Mouse (Mus musculus): ENCODE measurements at regions not wholly inside any gene's neighbourhood (a gene's known extent, or its start where the extent isn't known, plus 50 kb on each side); places are given as distances from the start of the nearest gene placed in this dataset.

DNA sequence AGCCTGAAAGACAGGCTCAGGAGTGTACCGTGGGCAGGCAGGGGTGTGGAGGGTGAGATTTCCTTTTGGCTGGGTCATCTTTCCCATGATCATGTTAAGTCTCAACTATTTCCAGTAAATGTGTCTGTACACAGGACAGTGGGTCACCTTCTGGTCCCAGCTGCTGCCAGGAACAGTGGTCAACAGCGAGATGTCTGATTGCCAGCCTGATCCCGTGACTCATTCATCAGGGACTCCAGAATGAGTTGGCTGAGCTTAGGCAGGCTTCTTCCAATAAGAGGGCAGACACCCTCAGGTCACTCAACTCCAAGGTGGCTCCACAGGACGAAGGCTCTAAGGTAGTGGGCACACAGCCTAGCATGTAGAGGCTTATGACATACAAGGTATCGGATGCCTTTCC is 228.9 kb downstream of the Sox9 start:
- Histone ChIP-seq H3K27me3 (ENCODE audit: control insufficient read depth, insufficient read depth, low read length) (no peaks in the 10 kb centered on the region), H3K4me3 (ENCODE audit: low read depth, low read length) (no peak overlapping the region), H3K4me2 (replicated peaks; ENCODE audit: low read depth, low read length) (no peak overlapping the region), H3K4me1 (ENCODE audit: control insufficient read depth, insufficient read depth, low read length) (0 out of 2 replicates have a peak, but pooled peaks cover 5% of the 10 kb centered on the region), H3K36me3 (ENCODE audit: control insufficient read depth, insufficient read depth, low read length) (no peaks in the 10 kb centered on the region), H3K27ac (ENCODE audit: low read length) (no peak overlapping the region), H3K9me3 (ENCODE audit: control insufficient read depth, low read depth, low read length) (no peaks in the 10 kb centered on the region), H3K9ac (replicated peaks; ENCODE audit: low read depth, low read length) (no peak overlapping the region)
- ATAC-seq (ENCODE audit: insufficient number of reproducible peaks, insufficient read depth, low FRiP score, low read depth) = no peak
- WGBS = 85% methylated on average over 5 of the region's 5 CpGs

DNA sequence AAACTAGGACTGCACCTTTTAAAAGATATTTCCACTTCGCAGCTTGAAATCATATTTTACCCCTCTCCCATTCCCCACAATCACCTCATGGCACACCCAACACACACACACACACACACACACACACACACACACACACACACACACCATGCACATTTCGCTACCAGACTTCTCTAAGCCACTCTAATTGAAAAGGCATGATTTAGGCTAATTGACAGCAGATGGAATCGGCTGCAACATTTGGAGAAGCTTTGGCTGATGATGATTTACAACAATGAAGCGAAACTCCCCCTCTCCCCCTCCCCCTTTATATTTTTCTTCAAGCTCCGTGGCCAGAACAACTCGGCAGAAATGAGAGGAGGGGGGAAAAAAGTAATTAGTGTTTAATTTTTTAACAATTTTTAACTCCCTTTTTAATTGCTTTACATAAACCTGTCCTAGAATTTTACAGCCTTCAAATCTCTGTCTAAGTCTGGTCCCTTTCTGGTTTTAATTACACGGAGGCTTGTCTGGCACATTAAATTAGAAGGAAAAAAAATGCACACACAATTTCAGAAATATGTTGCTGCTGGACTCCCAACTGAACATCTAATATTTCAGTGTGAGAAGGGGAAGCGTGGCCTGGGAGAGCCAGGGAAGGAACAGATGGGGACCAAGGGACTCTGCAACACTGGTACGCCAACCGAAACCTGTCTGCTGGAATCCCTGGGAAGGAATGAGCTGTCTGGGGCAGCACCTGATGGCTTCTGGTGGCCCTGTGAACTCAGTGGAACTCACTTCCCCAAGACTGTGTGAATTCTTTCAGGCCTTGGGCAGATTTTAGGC is 232.4 kb downstream of the Sox9 start:
- H3K4me1 ChIP-seq (ENCODE audit: control insufficient read depth, insufficient read depth, low read length) = 0 out of 2 replicates have a peak, but pooled peaks cover 8% of the 10 kb centered on the region
- no peaks in the 10 kb centered on the region for H3K9me3 ChIP-seq (ENCODE audit: control insufficient read depth, low read depth, low read length)
- no peak overlapping the region for H3K9ac ChIP-seq (replicated peaks; ENCODE audit: low read depth, low read length)
- H3K4me2 ChIP-seq (replicated peaks; ENCODE audit: low read depth, low read length) = no peak overlapping the region
- WGBS = 53% methylated on average over 10 of the region's 10 CpGs
- H3K4me3 ChIP-seq (ENCODE audit: low read depth, low read length) = no peak overlapping the region
- no peak overlapping the region for H3K27ac ChIP-seq (ENCODE audit: low read length)
- ATAC-seq (ENCODE audit: insufficient number of reproducible peaks, insufficient read depth, low FRiP score, low read depth) = no peak
- H3K36me3 ChIP-seq (ENCODE audit: control insufficient read depth, insufficient read depth, low read length) = no peaks in the 10 kb centered on the region
- H3K27me3 ChIP-seq (ENCODE audit: control insufficient read depth, insufficient read depth, low read length) = no peaks in the 10 kb centered on the region

DNA sequence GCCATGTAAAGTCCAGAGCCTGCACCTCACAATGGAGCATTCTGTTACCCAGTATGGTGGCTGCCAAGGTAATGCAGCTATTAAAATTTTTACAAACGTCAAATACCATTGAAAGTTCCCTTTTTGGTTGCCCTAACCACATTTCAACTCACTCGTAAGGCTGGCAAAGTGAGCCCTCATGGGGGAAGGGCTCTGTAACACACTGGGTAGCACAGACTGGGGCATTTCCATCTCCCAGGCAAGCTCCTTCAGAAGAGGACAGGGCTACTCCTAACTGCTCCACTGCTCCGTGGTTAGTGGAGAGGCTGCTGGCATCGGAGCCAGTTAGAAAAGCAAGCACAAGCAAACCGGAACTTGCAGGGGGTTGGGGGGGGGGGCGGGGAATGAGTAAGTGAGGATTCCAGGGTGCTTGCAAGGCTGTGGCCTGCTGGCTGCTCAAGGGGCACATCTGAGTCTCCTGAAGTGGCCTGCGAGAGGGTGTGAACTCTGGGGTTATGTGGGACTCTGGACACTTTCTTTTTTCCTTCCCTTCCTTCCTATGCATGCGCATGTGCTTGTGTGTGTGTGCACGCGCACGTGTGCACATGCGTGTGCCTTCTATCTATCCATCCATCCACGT is 233.8 kb downstream of the Sox9 start:
- Histone ChIP-seq H3K9me3 (ENCODE audit: control insufficient read depth, low read depth, low read length) (no peaks in the 10 kb centered on the region), H3K9ac (replicated peaks; ENCODE audit: low read depth, low read length) (no peak overlapping the region), H3K4me2 (replicated peaks; ENCODE audit: low read depth, low read length) (no peak overlapping the region), H3K4me1 (ENCODE audit: control insufficient read depth, insufficient read depth, low read length) (0 out of 2 replicates have a peak, but pooled peaks cover 8% of the 10 kb centered on the region), H3K4me3 (ENCODE audit: low read depth, low read length) (no peak overlapping the region), H3K27me3 (ENCODE audit: control insufficient read depth, insufficient read depth, low read length) (no peaks in the 10 kb centered on the region), H3K36me3 (ENCODE audit: control insufficient read depth, insufficient read depth, low read length) (no peaks in the 10 kb centered on the region), H3K27ac (ENCODE audit: low read length) (no peak overlapping the region)
- WGBS = 61% methylated on average over 12 of the region's 13 CpGs
- ATAC-seq (ENCODE audit: insufficient number of reproducible peaks, insufficient read depth, low FRiP score, low read depth) = no peak

DNA sequence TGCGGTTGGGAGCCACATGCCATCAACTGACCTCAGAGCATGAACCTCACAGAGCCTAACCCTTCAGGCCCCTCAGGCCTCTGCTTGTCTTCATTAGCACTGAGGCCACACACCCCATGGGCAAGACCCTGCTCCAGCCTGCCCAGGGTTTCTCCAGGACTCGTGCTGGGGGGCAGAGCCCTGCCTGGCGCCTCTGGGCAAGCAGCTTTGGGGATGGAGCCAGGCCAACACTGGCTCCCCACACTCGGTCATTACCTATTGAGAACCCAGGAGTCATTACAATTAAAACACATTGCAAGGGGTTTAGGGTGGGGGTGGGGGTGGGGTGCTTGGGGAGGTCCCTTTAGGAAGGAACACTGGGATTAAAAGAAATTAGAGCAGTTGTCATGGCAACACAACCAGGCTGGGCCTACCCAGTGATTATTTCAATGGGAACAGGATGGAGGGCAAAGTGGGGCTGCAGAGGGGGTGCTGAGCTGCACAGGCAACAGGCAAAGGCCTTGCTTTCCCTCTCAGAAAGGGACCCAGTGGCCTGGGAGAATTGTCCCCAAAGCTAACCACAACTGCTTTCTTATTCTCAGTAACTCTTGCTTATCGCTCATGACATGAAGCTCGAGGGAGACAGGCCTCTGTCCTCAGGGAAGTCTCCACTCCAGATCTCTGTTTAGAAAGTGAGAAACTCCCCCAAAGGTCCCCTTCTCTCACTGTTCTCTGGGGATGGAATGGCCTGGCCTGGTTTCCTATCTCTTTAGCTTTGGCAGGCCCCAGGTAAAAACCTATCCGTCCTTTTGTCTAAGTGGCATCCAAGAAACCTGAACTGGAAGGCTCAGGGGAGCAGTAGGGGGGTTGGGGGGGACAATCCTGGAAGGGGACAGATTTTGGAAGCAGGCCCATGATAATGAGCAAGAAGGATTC is 235.0 kb downstream of the Sox9 start:
- H3K27ac ChIP-seq (ENCODE audit: low read length) = no peak overlapping the region
- ATAC-seq (ENCODE audit: insufficient number of reproducible peaks, insufficient read depth, low FRiP score, low read depth) = no peak
- H3K27me3 ChIP-seq (ENCODE audit: control insufficient read depth, insufficient read depth, low read length) = no peaks in the 10 kb centered on the region
- H3K36me3 ChIP-seq (ENCODE audit: control insufficient read depth, insufficient read depth, low read length) = no peaks in the 10 kb centered on the region
- H3K9ac ChIP-seq (replicated peaks; ENCODE audit: low read depth, low read length) = no peak overlapping the region
- no peak overlapping the region for H3K4me3 ChIP-seq (ENCODE audit: low read depth, low read length)
- H3K4me2 ChIP-seq (replicated peaks; ENCODE audit: low read depth, low read length) = no peak overlapping the region
- WGBS = 73% methylated on average over 7 of the region's 7 CpGs
- H3K9me3 ChIP-seq (ENCODE audit: control insufficient read depth, low read depth, low read length) = no peaks in the 10 kb centered on the region
- 0 out of 2 replicates have a peak, but pooled peaks cover 8% of the 10 kb centered on the region for H3K4me1 ChIP-seq (ENCODE audit: control insufficient read depth, insufficient read depth, low read length)

DNA sequence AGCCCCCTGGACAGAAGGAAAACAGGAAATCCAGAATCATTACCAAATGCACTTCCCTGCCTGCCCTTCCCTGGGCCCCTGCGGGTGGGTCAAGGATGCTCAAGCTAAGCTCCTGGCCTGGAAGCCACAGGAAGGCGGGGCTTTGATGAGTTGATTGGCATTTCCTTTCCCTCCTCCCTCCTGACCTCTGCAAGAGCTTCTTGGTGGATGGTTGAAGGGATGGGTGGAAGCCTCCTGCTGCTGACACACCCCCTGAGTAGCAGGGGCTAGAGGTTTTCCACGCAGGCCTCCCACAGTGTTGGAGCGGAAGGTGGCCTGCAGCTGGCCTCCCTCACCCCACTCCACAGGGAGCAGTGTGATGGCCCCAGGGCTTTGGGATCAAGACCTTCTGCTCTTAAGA is 239.5 kb downstream of the Sox9 start:
- no peak overlapping the region for H3K4me2 ChIP-seq (replicated peaks; ENCODE audit: low read depth, low read length)
- ATAC-seq (ENCODE audit: insufficient number of reproducible peaks, insufficient read depth, low FRiP score, low read depth) = no peak

DNA sequence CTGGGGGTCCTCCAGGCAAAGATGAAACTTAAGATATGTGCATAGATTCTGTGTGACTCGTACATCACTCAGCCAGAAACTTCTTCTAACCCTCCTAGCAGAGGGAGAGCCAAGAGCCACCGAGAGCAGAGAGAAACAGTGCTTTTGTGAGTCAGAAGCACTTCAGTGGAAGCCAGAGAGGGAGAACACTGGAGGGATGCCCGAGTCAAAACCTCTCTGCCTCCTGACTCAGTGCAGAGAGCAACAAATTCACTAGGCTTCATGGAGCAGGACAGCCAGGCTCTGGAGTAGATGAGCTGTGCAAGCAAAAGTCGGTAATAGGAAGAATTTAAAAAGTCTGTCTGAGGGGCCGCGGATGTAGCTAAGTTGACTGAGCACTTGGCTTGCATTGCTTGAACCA is 245.0 kb downstream of the Sox9 start:
- H3K27me3 ChIP-seq (ENCODE audit: control insufficient read depth, insufficient read depth, low read length) = no peaks in the 10 kb centered on the region
- H3K36me3 ChIP-seq (ENCODE audit: control insufficient read depth, insufficient read depth, low read length) = no peaks in the 10 kb centered on the region
- H3K27ac ChIP-seq (ENCODE audit: low read length) = no peak overlapping the region
- no peaks in the 10 kb centered on the region for H3K9me3 ChIP-seq (ENCODE audit: control insufficient read depth, low read depth, low read length)
- no peak overlapping the region for H3K4me2 ChIP-seq (replicated peaks; ENCODE audit: low read depth, low read length)
- WGBS = 42% methylated on average over 6 of the region's 6 CpGs
- no peak overlapping the region for H3K4me3 ChIP-seq (ENCODE audit: low read depth, low read length)
- no peak for ATAC-seq (ENCODE audit: insufficient number of reproducible peaks, insufficient read depth, low FRiP score, low read depth)
- no peak overlapping the region for H3K9ac ChIP-seq (replicated peaks; ENCODE audit: low read depth, low read length)
- H3K4me1 ChIP-seq (ENCODE audit: control insufficient read depth, insufficient read depth, low read length) = peaks cover 5% of the 10 kb centered on the region; the same call in 1 of the 2 replicates

More for the DNA sequence above, 239.5 kb downstream of the Sox9 start:
- H3K4me1 ChIP-seq (ENCODE audit: control insufficient read depth, insufficient read depth, low read length) = peaks cover 3% of the 10 kb centered on the region; the same call in 1 of the 2 replicates
- no peak overlapping the region for H3K4me3 ChIP-seq (ENCODE audit: low read depth, low read length)
- WGBS = 40% methylated on average over 4 of the region's 4 CpGs
- H3K27me3 ChIP-seq (ENCODE audit: control insufficient read depth, insufficient read depth, low read length) = no peaks in the 10 kb centered on the region
- H3K27ac ChIP-seq (ENCODE audit: low read length) = no peak overlapping the region
- no peaks in the 10 kb centered on the region for H3K36me3 ChIP-seq (ENCODE audit: control insufficient read depth, insufficient read depth, low read length)
- no peaks in the 10 kb centered on the region for H3K9me3 ChIP-seq (ENCODE audit: control insufficient read depth, low read depth, low read length)
- no peak overlapping the region for H3K9ac ChIP-seq (replicated peaks; ENCODE audit: low read depth, low read length)

DNA sequence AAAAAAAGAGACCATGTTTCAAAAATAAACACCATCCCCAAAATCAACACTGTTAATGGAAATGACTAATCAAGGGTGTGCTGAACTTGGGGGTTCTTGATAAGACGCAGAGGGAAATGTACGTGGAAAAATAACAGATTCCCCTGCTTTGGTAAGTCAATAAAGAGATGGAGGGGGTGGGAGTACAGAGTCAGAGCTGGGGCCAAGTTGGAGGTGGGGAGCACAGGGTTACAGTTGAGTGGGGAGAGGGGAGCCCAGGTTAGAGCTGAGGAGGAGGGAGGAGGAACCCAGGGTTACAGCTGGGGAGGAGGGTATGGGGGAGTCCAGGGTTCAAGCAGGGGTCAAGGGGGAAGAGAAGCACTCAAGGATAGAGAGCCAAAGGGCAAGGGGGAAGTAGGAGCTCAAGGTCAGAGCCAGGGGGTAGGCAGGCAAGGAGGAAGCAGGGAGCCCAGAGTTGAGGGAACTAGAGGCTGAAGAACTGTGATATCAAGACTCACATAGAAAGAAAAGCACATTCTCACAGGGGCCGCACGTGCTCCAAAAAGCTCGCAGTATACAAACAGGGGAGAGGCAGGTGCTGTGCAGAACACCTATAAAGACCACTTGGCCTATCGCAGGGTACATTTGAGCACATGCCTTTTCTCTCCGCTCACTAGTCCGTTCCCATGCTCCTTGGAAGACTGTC is 246.4 kb downstream of the Sox9 start:
- H3K27ac ChIP-seq (ENCODE audit: low read length) = peak overlapping the region; percentile 15; the same call in 1 of the 2 replicates
- H3K36me3 ChIP-seq (ENCODE audit: control insufficient read depth, insufficient read depth, low read length) = no peaks in the 10 kb centered on the region
- no peak overlapping the region for H3K4me2 ChIP-seq (replicated peaks; ENCODE audit: low read depth, low read length)
- no peaks in the 10 kb centered on the region for H3K9me3 ChIP-seq (ENCODE audit: control insufficient read depth, low read depth, low read length)
- no peaks in the 10 kb centered on the region for H3K27me3 ChIP-seq (ENCODE audit: control insufficient read depth, insufficient read depth, low read length)
- no peak overlapping the region for H3K4me3 ChIP-seq (ENCODE audit: low read depth, low read length)
- H3K4me1 ChIP-seq (ENCODE audit: control insufficient read depth, insufficient read depth, low read length) = peaks cover 5% of the 10 kb centered on the region; the same call in 1 of the 2 replicates
- peak; percentile 79 for ATAC-seq (ENCODE audit: insufficient number of reproducible peaks, insufficient read depth, low FRiP score, low read depth)
- no peak overlapping the region for H3K9ac ChIP-seq (replicated peaks; ENCODE audit: low read depth, low read length)
- WGBS = 79% methylated on average over 8 of the region's 8 CpGs

DNA sequence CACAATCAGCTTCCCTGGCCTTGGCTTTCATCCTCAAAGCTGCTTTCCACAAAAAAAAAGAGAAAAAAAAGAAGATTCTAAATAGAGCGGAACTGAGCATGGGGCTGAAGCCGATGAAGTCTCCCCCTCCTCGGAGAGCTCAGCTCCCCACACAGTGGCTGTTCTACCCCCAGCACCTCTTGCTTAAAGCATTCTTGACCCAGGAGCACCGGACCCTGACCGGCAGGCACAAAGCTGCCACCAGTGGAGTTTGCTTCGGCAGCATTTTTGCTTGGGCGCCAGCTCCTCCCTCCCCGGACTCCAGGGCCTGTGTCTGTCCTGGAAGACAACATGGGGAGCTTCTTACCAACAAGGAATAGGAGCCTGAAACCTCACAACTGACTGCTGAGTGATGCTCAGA is 249.4 kb downstream of the Sox9 start:
- H3K27ac ChIP-seq (ENCODE audit: low read length) = no peak overlapping the region
- H3K4me1 ChIP-seq (ENCODE audit: control insufficient read depth, insufficient read depth, low read length) = peaks cover 5% of the 10 kb centered on the region; the same call in 1 of the 2 replicates
- H3K4me2 ChIP-seq (replicated peaks; ENCODE audit: low read depth, low read length) = no peak overlapping the region
- no peaks in the 10 kb centered on the region for H3K36me3 ChIP-seq (ENCODE audit: control insufficient read depth, insufficient read depth, low read length)
- no peaks in the 10 kb centered on the region for H3K9me3 ChIP-seq (ENCODE audit: control insufficient read depth, low read depth, low read length)
- WGBS = 83% methylated on average over 8 of the region's 8 CpGs
- ATAC-seq (ENCODE audit: insufficient number of reproducible peaks, insufficient read depth, low FRiP score, low read depth) = no peak
- no peak overlapping the region for H3K4me3 ChIP-seq (ENCODE audit: low read depth, low read length)
- H3K27me3 ChIP-seq (ENCODE audit: control insufficient read depth, insufficient read depth, low read length) = no peaks in the 10 kb centered on the region
- H3K9ac ChIP-seq (replicated peaks; ENCODE audit: low read depth, low read length) = no peak overlapping the region
